Mouse (Mus musculus) mouse embryonic stem cell (cell line): ENCODE results near the gene Pmp22.

Source experiments
- in situ Hi-C, 2 experiments: fragments of 300-500 bp; cut with MboI; formaldehyde crosslinking; loops; 1 replicate in 1 of 2; 3 replicates in 1 of 2; pipeline ENCODE4 v1.14.3; 2019 to 2020; ENCODE audit warnings: low sequenced_read_pairs in 2 of 2, low pct_unique_long_range_greater_than_20kb in 1 of 2, mixed read lengths in 1 of 2; ENCODE audit not compliant: unreplicated experiment in 1 of 2

The Pmp22 gene

DNA sequence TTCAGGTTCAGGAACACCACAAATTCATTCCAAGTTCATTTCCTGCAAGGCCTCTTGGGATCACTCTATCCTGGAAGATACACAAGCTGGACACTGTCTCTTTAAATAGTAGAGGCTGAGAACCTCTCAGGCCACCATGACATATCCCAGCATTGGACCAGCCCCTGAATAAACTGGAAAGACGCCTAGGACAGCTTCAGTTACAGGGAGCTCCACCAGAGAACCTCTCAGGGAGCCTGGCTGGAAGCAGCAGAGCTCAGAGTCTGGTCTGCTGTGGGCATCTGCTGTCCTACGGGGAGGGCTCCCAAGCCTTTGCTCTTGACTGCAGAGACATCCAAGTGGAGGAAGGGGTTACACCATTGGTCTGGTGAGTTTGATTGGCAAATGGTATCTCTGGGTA lies at the start of gene Pmp22:
Gene Pmp22 (plus strand): TSS at position 199 of the 400 bp plus-strand sequence.
- in situ Hi-C loops = loop anchor here in 1 of 2 experiments (25.0 kb wide), 1 partner anchor 366 kb away; the partner anchor contains the start of gene Gm10428

DNA sequence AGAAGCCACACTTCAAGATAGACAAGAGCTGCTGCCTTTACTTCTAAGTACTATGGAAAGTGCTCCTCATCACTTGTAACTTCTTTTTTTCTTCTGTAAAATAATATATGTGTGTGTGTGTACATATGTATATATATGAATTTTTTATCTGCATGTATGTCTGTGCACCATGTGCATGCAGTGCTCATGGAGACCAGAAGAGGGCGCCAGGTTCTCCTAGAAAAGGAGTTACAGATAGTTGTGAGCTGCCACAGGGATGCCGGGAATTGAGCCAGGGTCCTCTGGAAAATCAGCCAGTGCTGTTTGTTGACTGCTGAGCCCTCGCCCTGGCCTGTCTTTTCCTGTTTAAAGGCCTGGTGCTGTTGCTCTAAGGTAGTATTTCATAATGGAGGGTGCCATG lies 44.2 kb upstream of the Pmp22 start:
- in situ Hi-C loops = no loop called here

DNA sequence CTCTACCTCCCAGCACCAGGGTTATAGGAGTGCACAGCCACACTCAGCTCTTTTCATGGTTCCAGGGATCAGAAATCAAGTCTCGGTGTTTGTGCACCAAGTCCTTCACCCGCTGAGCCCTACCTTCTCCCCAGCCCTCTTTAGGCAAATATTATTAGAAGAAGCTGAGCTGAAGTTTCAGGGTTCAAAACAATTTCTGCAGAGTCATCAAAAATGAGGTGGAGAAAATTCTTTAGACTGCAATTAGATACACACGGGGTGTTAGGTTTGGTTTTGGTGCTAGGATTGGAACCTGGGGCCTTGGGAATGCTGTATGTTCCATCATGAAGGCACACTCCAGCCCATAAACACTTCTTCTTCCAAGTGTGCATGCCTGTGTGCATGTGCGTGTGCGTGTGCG lies 40.1 kb upstream of the Pmp22 start:
- in situ Hi-C loops = no loop called here

DNA sequence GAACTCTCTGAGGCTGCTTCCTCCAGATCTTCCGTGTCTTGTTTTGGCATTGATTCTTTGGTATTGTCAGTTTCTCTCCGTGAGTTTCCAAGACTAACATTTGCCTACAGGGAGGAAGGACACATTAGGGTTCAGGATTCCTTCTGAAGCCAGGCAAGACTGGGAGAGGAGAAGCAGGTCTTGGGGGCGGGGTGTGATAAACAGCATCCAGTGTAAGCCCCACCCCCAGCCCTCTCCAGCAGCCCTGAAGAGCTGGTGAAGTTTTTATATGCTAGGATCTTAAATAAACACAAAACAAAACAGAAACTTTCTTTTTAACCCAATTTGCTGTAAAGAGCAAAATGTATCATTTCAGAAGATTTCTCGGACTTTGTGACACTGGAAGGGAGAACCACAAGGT lies 38.6 kb upstream of the Pmp22 start:
- in situ Hi-C loops = no loop called here

DNA sequence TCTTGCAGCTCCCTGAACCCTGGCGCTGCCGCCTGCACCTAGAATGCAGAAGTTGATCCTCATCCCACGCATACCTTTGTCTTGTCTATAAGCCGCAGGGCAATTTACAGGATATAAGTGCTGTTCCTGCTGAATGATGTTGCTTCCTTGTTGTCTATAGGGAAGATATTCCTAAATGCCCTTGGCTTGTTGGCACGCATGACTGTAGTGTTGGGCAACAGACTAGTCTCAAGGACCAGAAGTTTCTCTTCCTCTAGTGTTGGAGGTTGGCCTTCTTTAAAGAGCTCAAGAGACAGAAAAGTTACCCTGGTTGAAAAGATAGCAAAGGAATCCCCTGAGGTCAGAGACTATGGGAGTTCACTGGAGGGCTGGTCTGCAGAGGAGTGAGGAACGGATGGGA lies 37.8 kb upstream of the Pmp22 start:
- in situ Hi-C loops = no loop called here

- in situ Hi-C loops = no loop called here
Observed at GRCm38 (mm10) chr11:63092271-63092670, 36.5 kb upstream of the Pmp22 start.

DNA sequence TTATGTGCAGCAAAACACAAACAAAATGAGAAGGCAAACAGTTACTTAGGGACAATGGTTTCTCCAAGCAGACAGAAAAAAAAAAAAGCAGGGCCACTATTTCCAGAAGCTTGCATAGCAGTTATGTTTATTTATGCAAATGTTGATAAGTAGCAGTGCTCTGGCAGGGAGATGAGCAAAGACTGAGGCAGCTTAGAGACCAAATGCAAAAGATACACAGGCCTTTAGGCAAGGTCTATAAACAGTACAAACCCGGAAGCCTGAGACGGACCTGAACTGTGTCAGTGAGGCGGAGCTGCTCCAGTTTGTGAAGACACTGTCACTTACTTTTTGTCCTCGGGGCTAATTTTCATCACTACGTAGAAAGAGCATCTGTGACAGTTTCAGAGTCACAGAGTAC lies 35.2 kb upstream of the Pmp22 start:
- in situ Hi-C loops = no loop called here

- in situ Hi-C loops = no loop called here
Observed at GRCm38 (mm10) chr11:63094496-63094895, 34.3 kb upstream of the Pmp22 start.

DNA sequence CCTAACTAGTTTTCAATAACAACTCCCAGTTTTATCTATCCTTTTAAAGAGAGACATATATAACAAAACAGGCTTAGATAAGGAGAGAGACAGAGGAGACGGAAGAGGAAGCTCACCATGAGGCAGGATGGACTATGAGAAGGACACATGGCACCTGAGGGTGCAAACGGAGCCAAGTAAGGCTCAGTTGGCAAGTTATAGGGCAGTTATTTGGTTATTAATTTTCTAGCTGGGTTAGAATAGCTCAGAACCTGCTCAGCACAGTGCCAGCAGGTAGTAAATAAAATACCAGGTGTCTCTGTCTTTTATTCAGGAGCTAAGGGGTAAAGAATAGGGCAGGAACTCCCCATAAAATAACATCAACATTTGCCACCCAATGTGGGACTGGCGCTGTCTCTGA lies 30.8 kb upstream of the Pmp22 start:
- in situ Hi-C loops = no loop called here

DNA sequence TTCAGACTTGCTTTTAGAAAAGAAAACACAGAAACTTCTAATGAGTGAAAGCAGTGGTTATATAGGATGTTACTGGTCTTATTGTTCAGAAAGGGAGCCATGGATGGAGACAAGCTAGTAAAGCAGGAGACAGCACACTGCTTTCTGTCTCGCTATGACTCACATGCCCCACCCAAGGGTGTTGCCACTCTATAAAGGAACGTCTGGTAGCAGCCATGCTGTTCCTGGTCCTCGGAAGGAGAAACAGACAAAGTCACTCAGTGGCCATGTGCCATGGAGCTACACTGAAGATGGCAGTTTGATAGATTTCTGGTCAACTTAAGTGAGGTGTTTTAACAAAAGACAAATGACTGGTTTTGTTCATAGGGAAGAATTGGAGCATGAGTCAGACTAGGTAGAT lies 29.4 kb upstream of the Pmp22 start:
- in situ Hi-C loops = no loop called here

DNA sequence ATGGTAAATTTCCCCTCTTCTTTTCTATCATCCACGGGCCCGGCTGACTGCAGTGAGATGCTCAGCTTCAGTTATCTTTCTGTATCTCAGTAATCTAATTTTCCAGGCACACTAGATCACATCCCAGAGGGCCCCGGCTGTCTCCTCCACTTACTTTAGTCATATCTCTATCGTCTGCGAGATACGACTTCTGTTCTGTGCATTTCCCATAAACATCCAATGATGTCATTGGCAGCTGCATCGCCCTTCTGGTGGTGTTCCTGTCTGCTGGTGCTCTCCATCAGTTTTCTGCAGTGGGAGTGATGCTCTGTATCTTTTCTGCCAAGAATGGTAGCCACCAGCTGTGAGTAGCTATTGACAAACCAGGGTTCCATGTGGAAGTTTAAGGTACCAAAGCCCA lies 25.5 kb upstream of the Pmp22 start:
- in situ Hi-C loops = no loop called here

DNA sequence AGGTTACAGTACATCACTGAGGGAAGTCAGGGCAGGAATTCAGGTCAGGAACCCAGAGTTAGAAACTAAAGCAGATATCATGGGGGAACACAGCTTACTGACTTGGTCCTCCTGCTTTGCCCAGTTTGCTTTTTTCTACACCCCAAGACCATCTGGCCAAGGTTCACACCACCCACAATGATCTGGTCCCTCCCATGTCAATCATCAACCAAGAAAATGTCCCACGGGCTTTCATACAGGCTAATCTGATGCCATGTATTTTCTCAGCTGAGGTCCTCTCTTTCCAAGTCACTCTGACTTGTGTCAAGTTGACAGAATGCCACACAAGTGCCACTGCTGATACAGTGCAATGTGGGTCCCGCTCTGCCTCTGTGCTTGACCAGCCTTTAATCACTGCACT lies 24.8 kb upstream of the Pmp22 start:
- in situ Hi-C loops = no loop called here

DNA sequence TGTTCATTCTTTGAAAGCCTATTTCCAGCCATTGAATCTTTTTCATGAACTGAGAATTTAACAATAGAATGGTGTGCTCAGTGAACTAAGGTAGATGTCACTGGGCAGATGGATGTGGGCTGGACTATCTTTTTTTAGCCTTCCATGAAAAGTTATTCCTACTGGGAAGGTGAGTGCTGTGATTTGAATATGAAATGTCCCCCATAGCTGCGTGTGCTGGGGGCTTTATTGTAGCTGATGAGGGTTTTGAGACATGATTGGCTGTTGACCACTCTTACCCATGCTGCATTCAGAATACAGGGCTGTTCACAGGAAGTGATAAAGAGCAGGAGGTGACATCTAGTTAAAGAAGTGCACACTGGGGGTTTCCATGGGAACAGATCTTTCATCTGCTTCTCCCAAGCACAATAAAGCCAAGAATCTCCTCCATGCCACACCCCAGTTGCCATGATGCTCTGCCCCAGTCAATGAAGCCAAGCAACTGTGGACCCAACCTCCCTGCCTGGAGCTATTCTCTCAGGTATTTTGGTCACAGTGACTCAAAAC lies 19.5 kb upstream of the Pmp22 start:
- in situ Hi-C loops = no loop called here

DNA sequence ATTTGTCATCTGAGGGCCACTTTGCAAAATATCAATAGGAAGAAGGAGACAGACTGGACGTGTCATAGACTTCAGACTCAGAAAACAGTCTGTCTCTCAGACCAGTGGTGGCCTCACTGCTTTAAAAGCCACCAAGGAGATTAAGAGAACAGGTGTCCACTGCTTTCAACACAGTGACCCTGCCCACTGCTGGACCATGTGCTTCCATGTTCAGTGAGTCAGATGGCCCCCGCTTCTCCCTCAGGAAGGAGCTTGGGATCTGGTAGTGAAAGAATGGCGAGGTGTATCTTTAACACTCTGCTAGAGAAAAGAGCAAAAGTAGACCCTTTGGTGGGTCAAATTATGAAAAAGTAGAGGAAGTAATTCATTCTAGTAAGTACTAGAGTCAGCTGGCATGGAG lies 18.5 kb upstream of the Pmp22 start:
- in situ Hi-C loops = no loop called here

DNA sequence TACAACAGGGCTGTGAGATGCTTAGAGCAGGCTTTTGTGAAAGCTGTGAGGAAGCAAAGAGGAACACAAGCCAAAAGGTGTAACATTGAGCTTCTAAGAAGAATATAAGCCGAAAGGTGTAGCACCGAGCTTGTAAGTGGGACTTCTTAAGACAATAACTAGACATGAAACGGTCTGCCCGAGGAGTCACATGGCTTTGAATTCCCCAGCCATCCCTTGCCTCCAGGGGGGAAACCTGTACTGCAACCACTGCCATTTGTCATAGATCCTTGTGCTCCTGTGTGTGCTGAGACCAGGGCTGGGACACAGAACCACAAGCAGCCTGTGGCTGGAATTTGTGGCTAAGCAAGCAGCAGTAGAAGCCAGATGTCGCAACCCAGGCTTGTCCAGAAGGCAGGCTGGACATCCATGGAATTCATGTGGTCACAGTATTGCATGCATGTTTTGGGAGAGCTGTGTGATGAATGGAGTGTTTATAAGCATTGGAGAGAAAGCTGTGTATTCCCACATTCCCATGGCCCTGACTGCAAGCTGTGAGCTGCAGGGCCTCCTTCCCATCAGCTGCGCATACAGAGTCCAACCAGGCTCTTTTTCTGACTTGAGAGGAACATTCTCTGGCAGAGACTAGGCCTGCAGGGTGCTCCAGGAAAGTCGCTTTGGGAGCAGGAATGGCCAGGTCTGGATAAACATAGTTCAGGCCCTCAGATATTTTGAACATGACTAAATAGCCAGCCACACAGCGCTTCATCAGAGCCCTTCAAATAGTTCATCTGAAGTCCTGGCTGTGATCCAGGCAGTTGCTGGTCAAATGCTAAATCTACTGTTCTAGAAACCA lies 13.8 kb upstream of the Pmp22 start:
- in situ Hi-C loops = no loop called here

DNA sequence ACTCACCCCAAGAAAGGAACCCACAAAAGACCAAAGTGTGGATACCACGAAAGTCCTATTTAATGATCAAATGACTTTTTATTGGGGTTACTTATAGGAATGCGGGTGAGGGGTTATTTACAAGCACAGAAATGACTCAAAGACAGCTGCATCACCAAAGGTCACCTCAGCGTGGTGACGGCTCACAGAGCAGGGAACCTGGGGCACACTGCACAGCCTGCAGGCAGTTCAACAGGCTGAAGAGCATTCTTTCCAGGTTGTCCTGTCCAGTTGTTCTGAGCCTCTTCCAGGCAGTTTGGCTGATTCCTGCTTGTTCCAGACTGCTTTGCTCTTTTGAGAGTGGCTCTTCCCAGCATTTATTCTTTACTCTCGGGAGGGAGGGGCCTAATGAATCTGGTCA lies 12.1 kb upstream of the Pmp22 start:
- in situ Hi-C loops = no loop called here

DNA sequence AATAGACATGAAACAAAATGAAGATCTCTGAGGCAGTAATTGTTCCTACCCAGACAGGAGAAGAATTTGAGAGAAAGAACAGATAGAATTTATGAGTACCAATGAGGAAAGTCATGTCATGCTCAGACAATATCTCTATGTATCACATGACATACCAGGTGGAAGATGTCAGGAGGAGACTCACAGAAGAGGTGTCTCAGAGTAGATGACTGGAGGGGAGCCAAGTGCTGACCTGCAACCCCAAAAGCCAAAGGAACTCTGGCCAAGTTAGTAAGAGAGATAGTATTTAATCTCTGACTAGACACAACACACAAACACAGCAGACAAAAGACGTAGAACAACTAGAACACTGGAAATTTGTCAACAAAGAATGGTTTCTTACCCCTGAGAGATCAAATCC lies 11.5 kb upstream of the Pmp22 start:
- in situ Hi-C loops = no loop called here

- in situ Hi-C loops = no loop called here
Observed at GRCm38 (mm10) chr11:63119791-63120190, 9.0 kb upstream of the Pmp22 start.

- in situ Hi-C loops = no loop called here
Observed at GRCm38 (mm10) chr11:63122249-63122648, 6.5 kb upstream of the Pmp22 start.

GRCm38 (mm10) chr11:63122776-63123350 lies 5.9 kb upstream of the Pmp22 start:
- in situ Hi-C loops = no loop called here
